Mouse (Mus musculus) erythroblast, embryonic 14.5 days (primary cell): ENCODE data around the gene Stat5a.

Experiments used
- GATA1 ChIP-seq: IDR thresholded peaks from 2 replicates; pipeline ENCODE4 v1.6.1; 2012; ENCODE audit warnings: low read length, inconsistent platforms, mixed read lengths
- TAL1 ChIP-seq: IDR thresholded peaks from 3 replicates; pipeline ENCODE4 v1.6.1; 2012; ENCODE audit warnings: low read length, inconsistent platforms, mixed read lengths

- no peak for TF ChIP-seq TAL1
- TF ChIP-seq GATA1 = no peak
Observed at GRCm38 (mm10) chr11:100883640-100884039, 24.5 kb downstream of the Stat5a start.
